Comparison of ENCODE assay signal across 12 mouse cellular contexts in genomic region chrX:52369304-52369937, GRCm38 (mm10).
DNase-seq lines count a peak whose midpoint lies in the region; ATAC-seq lines count a peak whose summit lies in the region.
"Had no signal": no experiment of that assay in that cellular context is flagged by ENCODE, and none has a peak within 500 bp of the region (broad histone marks: within the 10 kb centered on the region; RNA-seq: fewer than 3 reads in every experiment).

No protein-coding gene starts in this region.

- no peak overlapping the region for H3K4me3 ChIP-seq in embryonic facial prominence, embryonic 13.5 days
- no peak overlapping the region for H3K4me3 ChIP-seq in hindbrain, embryonic 13.5 days
- no peak overlapping the region for H3K4me3 ChIP-seq in midbrain, embryonic 16.5 days (ENCODE audit: low read depth, low read length)
- H3K4me3 ChIP-seq: liver, embryonic 15.5 days had no signal

- H3K4me1 ChIP-seq in embryonic facial prominence, embryonic 13.5 days, result peaks cover 8% of the 10 kb centered on the region; the same call in 1 of the 2 replicates
- peaks cover 6% of the 10 kb centered on the region; the same call in 1 of the 2 replicates for H3K4me1 ChIP-seq in hindbrain, embryonic 13.5 days (replicated peaks)
- H3K4me1 ChIP-seq in midbrain, embryonic 16.5 days (ENCODE audit: control insufficient read depth, insufficient read depth, low read length), result peaks cover 2% of the 10 kb centered on the region; the same call in 1 of the 2 replicates
- H3K4me1 ChIP-seq: liver, embryonic 15.5 days had no signal

- peak overlapping the region; percentile 69 for H3K27ac ChIP-seq in embryonic facial prominence, embryonic 13.5 days
- no peak overlapping the region for H3K27ac ChIP-seq in hindbrain, embryonic 13.5 days
- H3K27ac ChIP-seq in midbrain, embryonic 16.5 days (ENCODE audit: low read length), result no peak overlapping the region
- H3K27ac ChIP-seq: liver, embryonic 15.5 days had no signal

- H3K4me2 ChIP-seq in embryonic facial prominence, embryonic 13.5 days, result peak overlapping the region; percentile 28
- peak overlapping the region; percentile 46; the same call in 1 of the 2 replicates for H3K4me2 ChIP-seq in hindbrain, embryonic 13.5 days
- H3K4me2 ChIP-seq in midbrain, embryonic 16.5 days (ENCODE audit: low read length), result peak overlapping the region; percentile 39
- H3K4me2 ChIP-seq: liver, embryonic 15.5 days had no signal

- H3K9ac ChIP-seq in embryonic facial prominence, embryonic 13.5 days, result no peak overlapping the region
- no peak overlapping the region for H3K9ac ChIP-seq in hindbrain, embryonic 13.5 days
- no peak overlapping the region for H3K9ac ChIP-seq in midbrain, embryonic 16.5 days (ENCODE audit: low read depth, low read length)
- H3K9ac ChIP-seq: liver, embryonic 15.5 days had no signal

- H3K9me3 ChIP-seq in embryonic facial prominence, embryonic 13.5 days, result no peaks in the 10 kb centered on the region
- no peaks in the 10 kb centered on the region for H3K9me3 ChIP-seq in hindbrain, embryonic 13.5 days
- no peaks in the 10 kb centered on the region for H3K9me3 ChIP-seq in midbrain, embryonic 16.5 days (replicated peaks; ENCODE audit: control insufficient read depth, low read length, poor library complexity, severe bottlenecking)
- H3K9me3 ChIP-seq: liver, embryonic 15.5 days had no signal

- peak; percentile 54 for DNase-seq in Muller cell, postnatal 12 days (ENCODE audit: inconsistent ontology term)
- DNase-seq in layer of hippocampus, postnatal 14 days (ENCODE audit: low spot score in 2 of 2), result no peak
- DNase-seq in layer of hippocampus, adult 18-20 months (ENCODE audit: low spot score in 2 of 2), result no peak
- DNase-seq in adrenal gland, adult (ENCODE audit: inconsistent age in 2 of 2, low spot score in 1 of 2), result no peak
- DNase-seq: adrenal gland, postnatal 36 days; cerebellum, adult 18-20 months; lung, postnatal 4 days had no signal

- ATAC-seq in embryonic facial prominence, embryonic 13.5 days (ENCODE audit: insufficient number of reproducible peaks, insufficient read depth, low FRiP score, low TSS enrichment, low read depth), result no peak
- ATAC-seq in hindbrain, embryonic 13.5 days (ENCODE audit: low FRiP score), result no peak
- no peak for ATAC-seq in midbrain, embryonic 16.5 days
- ATAC-seq: inflammation-experienced regulatory T-cells, adult 6 months had no signal

- H3K27me3 ChIP-seq in embryonic facial prominence, embryonic 13.5 days, result peaks cover 6% of the 10 kb centered on the region; the same call in 1 of the 2 replicates
- H3K27me3 ChIP-seq in hindbrain, embryonic 13.5 days, result peaks cover 10% of the 10 kb centered on the region; the same call in 1 of the 2 replicates
- H3K27me3 ChIP-seq in midbrain, embryonic 16.5 days (ENCODE audit: control insufficient read depth, insufficient read depth, low read depth, low read length), result no peaks in the 10 kb centered on the region; the same call in 1 of the 2 replicates
- H3K27me3 ChIP-seq: liver, embryonic 15.5 days had no signal

- no peaks in the 10 kb centered on the region for H3K36me3 ChIP-seq in embryonic facial prominence, embryonic 13.5 days
- no peaks in the 10 kb centered on the region for H3K36me3 ChIP-seq in hindbrain, embryonic 13.5 days
- H3K36me3 ChIP-seq in midbrain, embryonic 16.5 days (ENCODE audit: control insufficient read depth, insufficient read depth, low read length), result no peaks in the 10 kb centered on the region
- H3K36me3 ChIP-seq: liver, embryonic 15.5 days had no signal

- WGBS in embryonic facial prominence, embryonic 13.5 days, result 35% methylated on average over 6 of the region's 6 CpGs
- WGBS in hindbrain, embryonic 13.5 days, result 36% methylated on average over 6 of the region's 6 CpGs
- 30% methylated on average over 6 of the region's 6 CpGs for WGBS in midbrain, embryonic 16.5 days
